In genomic region chr14:122376482-122377143, GRCm38 (mm10) we compare ENCODE assay signal across 18 mouse cellular contexts.
DNase-seq lines count a peak whose midpoint lies in the region; ATAC-seq and TF ChIP-seq lines count a peak whose summit lies in the region.
"Had no signal": no experiment of that assay in that cellular context is flagged by ENCODE, and none has a peak within 500 bp of the region (broad histone marks: within the 10 kb centered on the region; RNA-seq: fewer than 3 reads in every experiment).

No protein-coding gene starts in this region.

- no peak overlapping the region for H3K4me2 ChIP-seq in forebrain, postnatal 0 days (ENCODE audit: low read depth)
- peak overlapping the region; percentile 28 for H3K4me2 ChIP-seq in midbrain, embryonic 11.5 days
- H3K4me2 ChIP-seq: embryonic facial prominence, embryonic 13.5 days; liver, embryonic 12.5 days had no signal

- 0 out of 2 replicates have a peak overlapping the region, but pooled peaks have one; percentile 16 for H3K27ac ChIP-seq in forebrain, postnatal 0 days (ENCODE audit: low read depth, low read length)
- H3K27ac ChIP-seq in midbrain, embryonic 11.5 days (ENCODE audit: low read depth, low read length): peak overlapping the region; percentile 48
- H3K27ac ChIP-seq: embryonic facial prominence, embryonic 13.5 days; heart, adult 2 months; liver, embryonic 12.5 days; macrophage had no signal

- H3K9ac ChIP-seq in forebrain, postnatal 0 days: no peak overlapping the region
- peak overlapping the region; percentile 36; the same call in 1 of the 2 replicates for H3K9ac ChIP-seq in midbrain, embryonic 11.5 days (ENCODE audit: low read length)
- H3K9ac ChIP-seq: embryonic facial prominence, embryonic 13.5 days; liver, embryonic 12.5 days had no signal

- ATAC-seq in forebrain, postnatal 0 days: no peak
- ATAC-seq in midbrain, embryonic 11.5 days (ENCODE audit: low FRiP score): no peak
- ATAC-seq: activated CD4-positive, CD25-positive, alpha-beta regulatory T cell, adult 4 months; liver, embryonic 12.5 days had no signal

- TF ChIP-seq CTCF in forebrain, postnatal 0 days (IDR thresholded peaks at IDR 0.05; ENCODE audit: low read depth): no peak

- no peaks in the 10 kb centered on the region for H3K4me1 ChIP-seq in forebrain, postnatal 0 days (ENCODE audit: insufficient read depth)
- H3K4me1 ChIP-seq in midbrain, embryonic 11.5 days (ENCODE audit: control insufficient read depth, insufficient read depth, low read length): peaks cover 26% of the 10 kb centered on the region
- H3K4me1 ChIP-seq: liver, embryonic 12.5 days had no signal

- H3K4me3 ChIP-seq in forebrain, postnatal 0 days (ENCODE audit: low read depth, low read length): no peak overlapping the region
- no peak overlapping the region for H3K4me3 ChIP-seq in midbrain, embryonic 11.5 days (ENCODE audit: low read depth, low read length)
- H3K4me3 ChIP-seq: embryonic facial prominence, embryonic 13.5 days; heart, adult 2 months; liver, embryonic 12.5 days had no signal

- WGBS in forebrain, postnatal 0 days: 50% methylated on average over 9 of the region's 9 CpGs
- 37% methylated on average over 9 of the region's 9 CpGs for WGBS in midbrain, embryonic 11.5 days

- H3K9me3 ChIP-seq in forebrain, postnatal 0 days (ENCODE audit: low read length): no peaks in the 10 kb centered on the region
- H3K9me3 ChIP-seq in midbrain, embryonic 11.5 days (ENCODE audit: control insufficient read depth, low read length): no peaks in the 10 kb centered on the region
- H3K9me3 ChIP-seq: embryonic facial prominence, embryonic 13.5 days; G1E; liver, embryonic 12.5 days had no signal

- no peaks in the 10 kb centered on the region for H3K36me3 ChIP-seq in forebrain, postnatal 0 days (ENCODE audit: insufficient read depth)
- no peaks in the 10 kb centered on the region for H3K36me3 ChIP-seq in midbrain, embryonic 11.5 days (ENCODE audit: control insufficient read depth, insufficient read depth, low read length)
- H3K36me3 ChIP-seq: embryonic facial prominence, embryonic 13.5 days; liver, embryonic 12.5 days had no signal

- DNase-seq in cerebellum, adult 9-11 months: peak; percentile 59
- DNase-seq in cerebellum, adult 8-10 months: no peak
- DNase-seq in cerebellum, postnatal 14 days: peak; percentile 49 to 71
- no peak for DNase-seq in forebrain, postnatal 0 days
- no peak for DNase-seq in midbrain, embryonic 11.5 days (ENCODE audit: low spot score, missing footprints)
- DNase-seq in ovary, postnatal 36 days (ENCODE audit: low spot score): no peak
- DNase-seq in adrenal gland, adult 18-20 months (ENCODE audit: low spot score in 2 of 2): no peak
- no peak for DNase-seq in adrenal gland, adult 2 months
- DNase-seq: heart, adult 2 months; heart, postnatal 36 days; kidney, postnatal 14 days; right cerebral cortex, adult 18-20 months; thymus, adult 2 months had no signal

- H3K27me3 ChIP-seq in forebrain, postnatal 0 days (ENCODE audit: insufficient read depth, low read length): peaks cover 20% of the 10 kb centered on the region
- peaks cover 53% of the 10 kb centered on the region for H3K27me3 ChIP-seq in midbrain, embryonic 11.5 days (ENCODE audit: control insufficient read depth, insufficient read depth, low read length)

Comparison
In these comparisons a context has a peak if more than half of its experiments do, and no peak if none do; other contexts are left out.
1. DNase-seq: peak in cerebellum, adult 9-11 months (single experiment) and cerebellum, postnatal 14 days (2 of 2); none in cerebellum, adult 8-10 months (single experiment), forebrain, postnatal 0 days (single experiment), midbrain, embryonic 11.5 days (single experiment), ovary, postnatal 36 days (single experiment), adrenal gland, adult 18-20 months (0 of 2) and adrenal gland, adult 2 months (single experiment).